Mouse (Mus musculus): Measurements from ENCODE around the gene Fut8.
"Not testable (repeated sequence)": the region's sequence is repeated elsewhere in the genome, so short reads cannot be mapped to it uniquely, and the experiment has no call there.

The Fut8 gene

GRCm38 (mm10) chr12:77223595-77223994 is 14.3 kb upstream of the Fut8 start:
- no peak for DNase-seq

DNA sequence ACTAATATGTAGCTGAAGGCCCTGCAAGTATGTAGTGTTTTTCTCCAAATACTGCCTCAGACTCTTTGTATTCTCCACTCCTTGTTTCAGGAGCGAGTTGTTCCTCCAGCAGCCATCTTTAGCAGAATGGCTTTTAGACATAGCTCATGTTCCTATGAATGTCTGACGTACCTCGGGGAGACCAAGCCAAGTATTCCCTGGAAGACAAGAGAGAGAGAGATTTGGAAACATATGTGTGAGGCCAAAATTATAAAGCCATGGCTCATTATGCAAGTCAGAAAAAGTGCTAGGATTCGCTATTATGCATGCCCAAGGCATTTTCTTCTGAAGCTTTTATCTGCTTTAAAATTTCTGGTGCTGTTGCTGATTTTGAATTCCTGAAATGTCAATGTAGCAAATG is 13.8 kb upstream of the Fut8 start:
- no peak for DNase-seq

- no peak for DNase-seq
These were observed 13.0 kb upstream of the Fut8 start for GRCm38 (mm10) chr12:77224891-77225290.

GRCm38 (mm10) chr12:77225727-77226126 is 12.2 kb upstream of the Fut8 start:
- no peak for DNase-seq

DNA sequence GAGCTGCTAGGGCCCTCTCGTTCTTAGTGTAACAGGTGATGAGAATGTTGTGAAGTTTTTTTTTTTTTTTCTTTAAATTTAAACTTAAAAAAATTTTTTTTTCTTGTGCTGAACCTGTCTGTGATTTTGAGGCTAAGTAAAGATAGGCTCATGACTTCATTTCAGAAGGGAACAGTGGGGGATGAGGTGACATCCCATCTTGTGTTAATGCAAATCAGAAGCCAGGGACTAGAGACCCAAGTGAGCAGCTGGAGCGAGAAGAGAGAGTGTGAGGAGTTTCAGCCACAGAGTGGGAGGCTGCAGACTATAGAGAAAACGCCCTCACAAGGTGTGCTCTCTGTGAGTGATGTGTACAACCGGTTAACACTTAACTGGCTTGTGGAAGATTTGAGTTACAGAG is 2.0 kb upstream of the Fut8 start:
- DNase-seq, result no peak

- DNase-seq, result peak; percentile 94
These were observed 835 bp downstream of the Fut8 start for GRCm38 (mm10) chr12:77238531-77239389.

DNA sequence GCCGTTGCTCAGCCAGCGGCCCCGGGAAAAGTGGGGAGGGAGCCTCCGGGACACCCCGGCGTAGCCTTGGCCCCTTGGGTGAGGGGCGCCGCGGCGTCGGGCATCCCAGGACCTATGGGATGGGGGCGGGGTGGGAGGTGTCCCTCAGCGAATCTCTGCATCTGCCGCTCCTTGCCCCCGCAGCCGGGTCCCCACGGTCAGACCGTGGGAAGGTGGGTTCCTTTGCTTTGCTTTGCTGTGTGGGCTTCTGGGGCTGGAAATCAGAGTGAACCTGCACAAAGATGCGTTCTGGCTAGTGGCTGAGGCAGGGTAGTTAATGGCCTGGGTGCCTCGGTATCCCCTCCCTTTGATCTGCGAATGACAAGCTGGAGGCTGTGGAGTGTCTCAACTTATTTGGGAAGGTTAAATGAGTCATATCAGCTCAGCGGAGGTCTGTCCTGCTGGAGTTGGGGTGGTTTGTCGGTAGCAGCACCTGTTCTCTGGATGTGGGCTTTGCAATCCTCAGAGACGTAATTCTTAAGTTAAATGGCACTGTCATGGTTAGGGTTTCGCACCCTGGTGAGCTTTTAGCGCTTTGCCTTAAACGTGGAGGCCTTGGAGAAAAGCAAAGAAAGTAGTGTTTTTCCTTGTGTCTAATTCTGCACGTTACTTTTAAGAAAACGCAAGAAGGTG is 1.6 kb downstream of the Fut8 start:
- DNase-seq, result peak; percentile 44

- no peak for DNase-seq
These were observed 2.4 kb downstream of the Fut8 start for GRCm38 (mm10) chr12:77240372-77240771.

GRCm38 (mm10) chr12:77240839-77241238 is 2.9 kb downstream of the Fut8 start:
- DNase-seq, result no peak

- peak; percentile 55 for DNase-seq
These were observed 24.7 kb downstream of the Fut8 start for GRCm38 (mm10) chr12:77262650-77263049.

DNA sequence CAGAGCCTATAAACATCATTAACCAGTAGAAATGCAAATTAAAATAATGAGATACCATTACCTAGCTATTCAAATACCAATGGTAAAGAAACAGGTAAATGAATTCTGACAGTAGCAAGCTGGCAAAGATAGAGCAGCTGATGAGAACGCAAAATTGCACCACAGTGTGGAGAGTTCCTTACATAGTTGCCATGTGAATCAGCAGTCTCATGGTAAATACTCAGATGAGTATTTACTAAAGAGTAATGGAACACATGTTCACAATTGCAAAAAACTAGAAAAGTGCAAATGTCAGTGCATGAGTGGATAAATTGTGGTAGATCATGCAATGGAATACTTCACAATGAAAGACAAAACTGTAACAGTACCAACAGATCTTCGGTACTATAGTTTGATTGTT is 25.9 kb downstream of the Fut8 start:
- no peak for DNase-seq

DNA sequence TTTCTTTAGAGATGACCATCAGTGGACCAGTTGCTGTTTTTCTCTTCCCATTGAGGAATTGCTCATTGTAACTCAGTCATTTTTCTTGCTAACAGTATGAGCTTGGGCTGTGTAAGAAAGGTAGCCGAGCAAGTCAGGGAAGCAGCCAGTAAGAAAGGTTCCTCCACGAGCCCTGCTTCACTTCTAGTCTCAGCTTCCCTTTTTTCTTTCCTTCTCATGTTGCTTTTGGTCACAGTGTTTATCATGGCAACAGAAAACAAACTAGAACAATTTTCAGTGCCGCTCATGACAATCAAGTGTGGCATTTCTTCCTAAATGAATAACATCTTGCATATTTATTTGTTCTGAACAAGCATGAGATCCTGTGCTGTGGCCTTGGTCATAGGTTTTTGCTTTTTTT is 32.8 kb downstream of the Fut8 start:
- no peak for DNase-seq

DNA sequence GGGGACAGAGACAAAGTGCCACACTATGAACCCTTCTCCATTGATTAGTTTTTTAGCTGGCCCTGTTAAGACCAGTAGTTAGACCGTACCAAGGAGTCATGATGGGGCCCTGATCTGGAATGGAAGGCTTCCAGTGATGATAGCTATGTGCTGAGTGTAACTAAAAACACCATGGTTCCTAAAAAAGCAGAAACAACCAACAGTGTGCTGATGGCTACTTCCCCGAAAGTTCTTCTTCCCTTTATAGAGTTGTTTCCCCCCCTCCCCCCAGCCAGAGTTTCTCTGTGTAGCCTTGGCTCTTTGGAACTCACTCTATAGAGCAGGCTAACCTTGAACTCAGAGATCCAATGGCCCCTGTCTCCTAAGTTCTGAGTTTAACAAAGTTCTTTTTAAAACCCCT is 50.6 kb downstream of the Fut8 start:
- DNase-seq, result no peak

DNA sequence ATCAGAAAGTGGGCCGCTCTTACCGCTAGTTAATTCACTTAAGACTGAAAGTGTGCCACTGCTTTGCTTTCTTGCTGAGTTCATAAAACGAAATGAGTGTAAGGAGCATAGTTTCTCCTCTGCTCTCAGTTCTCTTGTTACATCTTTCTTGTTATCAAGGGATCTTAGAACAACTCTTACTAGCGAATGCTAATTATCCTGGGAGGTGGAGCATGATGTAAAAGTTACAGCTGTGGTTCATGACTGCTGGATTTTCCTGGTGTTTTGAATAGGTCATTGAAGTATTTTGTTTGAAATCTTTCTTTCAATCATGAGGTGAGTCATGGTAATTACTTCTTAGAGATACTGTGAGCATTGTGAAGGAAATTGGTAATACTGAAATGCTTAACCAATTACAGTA is 53.1 kb downstream of the Fut8 start:
- DNase-seq, result no peak

- not testable (repeated sequence) for DNase-seq
These were observed 53.9 kb downstream of the Fut8 start for GRCm38 (mm10) chr12:77291864-77292263.

GRCm38 (mm10) chr12:77292375-77293258 is 54.7 kb downstream of the Fut8 start:
- DNase-seq, result no peak

DNA sequence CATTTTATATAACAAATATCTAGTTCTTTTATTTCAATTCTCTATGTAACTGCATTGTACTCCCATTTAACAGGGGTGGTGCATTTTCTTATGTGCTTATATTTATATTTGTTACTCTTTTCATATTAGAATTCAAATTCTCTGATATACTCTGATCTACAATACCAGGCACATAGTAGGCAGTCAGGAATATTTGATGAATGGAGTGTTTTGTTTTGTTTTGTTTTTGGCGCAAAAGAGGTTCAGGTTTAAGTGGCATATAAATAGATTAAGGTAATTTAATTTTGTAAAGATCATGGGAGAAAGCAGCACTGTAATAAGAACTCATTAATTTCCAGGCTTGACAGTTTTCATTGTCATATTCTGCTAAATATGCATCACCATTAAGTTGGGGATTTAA is 58.2 kb downstream of the Fut8 start:
- no peak for DNase-seq

DNA sequence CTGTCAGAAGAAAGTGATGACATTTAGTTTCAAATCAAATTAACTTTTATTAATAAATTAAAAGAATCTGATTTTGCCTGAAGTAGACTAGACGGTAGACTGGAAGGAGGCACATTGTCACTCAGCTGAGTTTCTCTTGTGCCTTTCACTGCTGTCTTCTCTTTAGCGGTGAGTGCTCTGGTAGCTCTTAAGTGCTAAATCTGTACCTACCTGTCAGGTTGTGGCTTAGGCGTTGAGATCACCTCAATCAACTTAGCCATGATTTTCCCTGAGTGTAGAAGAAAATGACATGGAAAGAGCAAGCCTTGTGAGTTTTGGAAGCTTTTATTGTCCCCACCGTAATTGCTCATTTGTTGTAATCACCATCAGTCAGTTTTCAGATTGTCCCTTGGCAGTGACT is 59.2 kb downstream of the Fut8 start:
- DNase-seq, result no peak

- DNase-seq, result peak; percentile 46
These were observed 59.9 kb downstream of the Fut8 start for GRCm38 (mm10) chr12:77297858-77298257.

GRCm38 (mm10) chr12:77302011-77302410 is 64.1 kb downstream of the Fut8 start:
- DNase-seq, result no peak

- DNase-seq, result peak; percentile 26
These were observed 65.4 kb downstream of the Fut8 start for GRCm38 (mm10) chr12:77303367-77303766.

- no peak for DNase-seq
These were observed 67.6 kb downstream of the Fut8 start for GRCm38 (mm10) chr12:77305502-77305901.

GRCm38 (mm10) chr12:77306759-77307314 is 68.9 kb downstream of the Fut8 start:
- DNase-seq, result no peak
